Mouse (Mus musculus): Measurements from ENCODE around the gene Pacs1.

DNA sequence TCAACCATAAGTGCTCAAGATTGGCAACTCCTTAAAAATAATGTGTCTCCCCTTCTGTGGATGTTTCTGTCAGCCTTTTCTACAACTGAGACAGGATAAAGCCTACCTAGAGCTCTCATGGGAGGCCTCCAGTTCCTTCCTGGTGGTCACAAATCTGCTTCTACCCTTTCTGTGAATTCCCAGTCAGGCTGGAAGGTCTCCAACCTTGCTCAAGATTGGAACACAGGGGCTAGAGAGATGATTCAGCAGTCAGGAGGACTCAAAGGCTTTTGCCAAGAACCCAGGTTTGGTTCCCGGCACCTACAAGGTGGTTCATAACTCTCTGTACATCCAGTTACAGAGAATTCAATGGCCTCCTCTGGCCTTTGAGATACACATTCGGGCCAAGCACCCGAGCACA lies 149.7 kb downstream of the Pacs1 start:
- TF ChIP-seq CTCF (IDR thresholded peaks at IDR 0.05; ENCODE audit: low read depth, low read length) (no peak), POLR2A (IDR thresholded peaks at IDR 0.05; ENCODE audit: extremely low read depth, insufficient read depth, low read length) (no peak)

Data from liver, adult 2 months (tissue).